ENCODE assay signal across 21 mouse cellular contexts in genomic region chrX:60394292-60394691, GRCm38 (mm10).
DNase-seq lines count a peak whose midpoint lies in the region; ATAC-seq and TF ChIP-seq lines count a peak whose summit lies in the region.
"Had no signal": no experiment of that assay in that cellular context is flagged by ENCODE, and none has a peak within 500 bp of the region (broad histone marks: within the 10 kb centered on the region; RNA-seq: fewer than 3 reads in every experiment).

No protein-coding gene starts in this region.

- H3K27me3 ChIP-seq in liver, adult 2 months (ENCODE audit: control insufficient read depth, insufficient read depth, low read length) = no peaks in the 10 kb centered on the region
- H3K27me3 ChIP-seq in liver, embryonic 11.5 days (replicated peaks; ENCODE audit: control insufficient read depth, insufficient read depth, low read length) = no peaks in the 10 kb centered on the region
- H3K27me3 ChIP-seq in midbrain, embryonic 10.5 days (ENCODE audit: low read depth, poor library complexity, severe bottlenecking) = no peaks in the 10 kb centered on the region
- H3K27me3 ChIP-seq in hindbrain, embryonic 12.5 days = no peaks in the 10 kb centered on the region
- H3K27me3 ChIP-seq: embryonic facial prominence, embryonic 13.5 days; forebrain, embryonic 12.5 days; hindbrain, embryonic 13.5 days; intestine, embryonic 15.5 days had no signal

- TF ChIP-seq POLR2A in liver, adult 2 months (IDR thresholded peaks at IDR 0.05; ENCODE audit: extremely low read depth, insufficient read depth, low read length) = no peak

- no peak overlapping the region for H3K4me2 ChIP-seq in liver, embryonic 11.5 days
- H3K4me2 ChIP-seq in hindbrain, embryonic 12.5 days (replicated peaks) = no peak overlapping the region
- H3K4me2 ChIP-seq: embryonic facial prominence, embryonic 13.5 days; forebrain, embryonic 12.5 days; hindbrain, embryonic 13.5 days; intestine, embryonic 15.5 days had no signal

- peak; percentile 37 for DNase-seq in liver, adult 2 months (ENCODE audit: extremely low read depth, low read depth, low spot score)
- no peak for DNase-seq in liver, embryonic 11.5 days (ENCODE audit: low spot score)
- DNase-seq in cerebellum, adult 8-10 months = peak; percentile 33
- DNase-seq in cerebellum, postnatal 14 days = peak; percentile 19 to 47
- DNase-seq in midbrain, embryonic 10.5 days (ENCODE audit: low spot score) = no peak
- no peak for DNase-seq in adrenal gland, postnatal 4 days (ENCODE audit: low spot score in 2 of 2)
- DNase-seq: adrenal gland, postnatal 25 days; gastrocnemius, postnatal 10 days; heart, adult 18-20 months; heart, postnatal 10 days; heart, postnatal 4 days; kidney, adult 18-20 months had no signal

- no peak overlapping the region for H3K27ac ChIP-seq in liver, adult 2 months (replicated peaks; ENCODE audit: insufficient read depth, low read depth, low read length)
- no peak overlapping the region for H3K27ac ChIP-seq in liver, embryonic 11.5 days (ENCODE audit: low read depth, low read length)
- no peak overlapping the region for H3K27ac ChIP-seq in midbrain, embryonic 10.5 days (replicated peaks)
- no peak overlapping the region for H3K27ac ChIP-seq in hindbrain, embryonic 12.5 days
- H3K27ac ChIP-seq: embryonic facial prominence, embryonic 13.5 days; forebrain, embryonic 12.5 days; heart, embryonic 10.5 days; hindbrain, embryonic 13.5 days; hindbrain, postnatal 0 days; intestine, embryonic 15.5 days had no signal

- peaks cover 8% of the 10 kb centered on the region; the same call in 1 of the 2 replicates for H3K79me2 ChIP-seq in liver, adult 2 months (ENCODE audit: control insufficient read depth, insufficient read depth, low read length)

- no peak for ATAC-seq in liver, embryonic 11.5 days (replicated peaks; ENCODE audit: low FRiP score)
- ATAC-seq in hindbrain, embryonic 12.5 days (ENCODE audit: low FRiP score) = no peak
- ATAC-seq: activated CD4-positive, CD25-positive, alpha-beta regulatory T cell, adult 4 months; forebrain, embryonic 16.5 days; hindbrain, postnatal 0 days; intestine, embryonic 15.5 days had no signal

- no peak overlapping the region for H3K4me3 ChIP-seq in liver, adult 2 months (ENCODE audit: insufficient read depth, low read depth, low read length)
- H3K4me3 ChIP-seq in liver, embryonic 11.5 days (ENCODE audit: low read depth, low read length) = no peak overlapping the region
- H3K4me3 ChIP-seq in midbrain, embryonic 10.5 days = no peak overlapping the region
- H3K4me3 ChIP-seq in hindbrain, embryonic 12.5 days = no peak overlapping the region
- H3K4me3 ChIP-seq: embryonic facial prominence, embryonic 13.5 days; forebrain, embryonic 12.5 days; heart, embryonic 10.5 days; hindbrain, embryonic 13.5 days; intestine, embryonic 15.5 days had no signal

- H3K9ac ChIP-seq in liver, adult 2 months (ENCODE audit: low read depth, low read length) = no peak overlapping the region
- no peak overlapping the region for H3K9ac ChIP-seq in liver, embryonic 11.5 days (ENCODE audit: low read depth, low read length)
- H3K9ac ChIP-seq in hindbrain, embryonic 12.5 days = no peak overlapping the region
- H3K9ac ChIP-seq: embryonic facial prominence, embryonic 13.5 days; forebrain, embryonic 12.5 days; hindbrain, embryonic 13.5 days; intestine, embryonic 15.5 days had no signal

- peaks cover 4% of the 10 kb centered on the region for H3K4me1 ChIP-seq in liver, adult 2 months (ENCODE audit: control insufficient read depth, insufficient read depth, low read length)
- H3K4me1 ChIP-seq in liver, embryonic 11.5 days (replicated peaks; ENCODE audit: control insufficient read depth, insufficient read depth, low read length) = no peaks in the 10 kb centered on the region
- H3K4me1 ChIP-seq in midbrain, embryonic 10.5 days = no peaks in the 10 kb centered on the region
- H3K4me1 ChIP-seq in hindbrain, embryonic 12.5 days = no peaks in the 10 kb centered on the region
- H3K4me1 ChIP-seq: embryonic facial prominence, embryonic 13.5 days; forebrain, embryonic 12.5 days; heart, embryonic 10.5 days; hindbrain, embryonic 13.5 days; intestine, embryonic 15.5 days had no signal

- H3K36me3 ChIP-seq in liver, adult 2 months (ENCODE audit: control insufficient read depth, insufficient read depth, low read length) = peaks cover 1% of the 10 kb centered on the region; the same call in 1 of the 2 replicates
- no peaks in the 10 kb centered on the region for H3K36me3 ChIP-seq in liver, embryonic 11.5 days (ENCODE audit: control insufficient read depth, insufficient read depth, low read length)
- H3K36me3 ChIP-seq in midbrain, embryonic 10.5 days = no peaks in the 10 kb centered on the region
- H3K36me3 ChIP-seq in hindbrain, embryonic 12.5 days = no peaks in the 10 kb centered on the region
- H3K36me3 ChIP-seq: embryonic facial prominence, embryonic 13.5 days; forebrain, embryonic 12.5 days; heart, embryonic 10.5 days; hindbrain, embryonic 13.5 days; intestine, embryonic 15.5 days had no signal

- no peak for TF ChIP-seq CTCF in liver, adult 2 months (IDR thresholded peaks at IDR 0.05; ENCODE audit: low read depth, low read length)

- 24% methylated on average over 4 of the region's 4 CpGs for WGBS in liver, adult 2 months
- 73% methylated on average over 4 of the region's 4 CpGs for WGBS in liver, embryonic 11.5 days
- WGBS in midbrain, embryonic 10.5 days = 80% methylated on average over 4 of the region's 4 CpGs
- 70% methylated on average over 4 of the region's 4 CpGs for WGBS in hindbrain, embryonic 12.5 days

- no peaks in the 10 kb centered on the region for H3K9me3 ChIP-seq in liver, embryonic 11.5 days (ENCODE audit: control insufficient read depth, low read length)
- no peaks in the 10 kb centered on the region for H3K9me3 ChIP-seq in midbrain, embryonic 10.5 days (replicated peaks)
- H3K9me3 ChIP-seq in hindbrain, embryonic 12.5 days (replicated peaks) = no peaks in the 10 kb centered on the region
- H3K9me3 ChIP-seq: embryonic facial prominence, embryonic 13.5 days; forebrain, embryonic 12.5 days; heart, embryonic 10.5 days; hindbrain, embryonic 13.5 days; intestine, embryonic 15.5 days had no signal

Comparison
In these comparisons a context has a peak if more than half of its experiments do, and no peak if none do; other contexts are left out.
1. DNase-seq: peak in liver, adult 2 months (single experiment), cerebellum, adult 8-10 months (single experiment) and cerebellum, postnatal 14 days (2 of 2); none in liver, embryonic 11.5 days (single experiment), midbrain, embryonic 10.5 days (single experiment) and adrenal gland, postnatal 4 days (0 of 2).